Mouse (Mus musculus) C2C12 (cell line): ENCODE results near the gene Camkk2. TPM values are rescaled to one million over a fixed set of nuclear protein-coding genes. Genes with fewer than 3 reads are reported as not detected.

ENCODE experiments used
- H3K27me3 ChIP-seq: one replicate; pipeline ENCODE4 v1.6.1; 2011; ENCODE audit not compliant: control insufficient read depth, insufficient read depth, insufficient read length
- H3K36me3 ChIP-seq: one replicate; pipeline ENCODE4 v1.6.1; 2011; ENCODE audit not compliant: control insufficient read depth, insufficient read depth
- H3K4me3 ChIP-seq: one replicate; pipeline ENCODE4 v1.5.1; 2011; ENCODE audit warnings: mild to moderate bottlenecking, control low read depth; ENCODE audit not compliant: poor library complexity, insufficient read depth, severe bottlenecking
- H3K79me2 ChIP-seq: one replicate; pipeline ENCODE4 v1.6.1; 2011; ENCODE audit not compliant: control insufficient read depth, insufficient read depth
- H3K79me3 ChIP-seq: one replicate; pipeline ENCODE4 v1.6.1; 2011; ENCODE audit warnings: low read depth, control low read depth
- H3ac ChIP-seq: one replicate; pipeline ENCODE3; 2011; ENCODE audit warnings: low read depth; ENCODE audit not compliant: control insufficient read depth, insufficient read length
- CEBPB ChIP-seq: IDR thresholded peaks from one replicate; pipeline ENCODE4 v1.6.1; 2011; ENCODE audit warnings: low read depth, mild to moderate bottlenecking, control low read depth, moderate library complexity
- CTCF ChIP-seq: IDR thresholded peaks from one replicate; pipeline ENCODE4 v1.5.1; 2011; ENCODE audit not compliant: control insufficient read depth, insufficient read depth, insufficient read length
- FOSL1 ChIP-seq: IDR thresholded peaks from one replicate; pipeline ENCODE4 v1.8.0; 2011; ENCODE audit warnings: mild to moderate bottlenecking, low read length; ENCODE audit not compliant: poor library complexity, insufficient read depth, severe bottlenecking
- MAX ChIP-seq: IDR thresholded peaks from one replicate; pipeline ENCODE4 v1.6.1; 2011; ENCODE audit warnings: mild to moderate bottlenecking, control low read depth
- MYOD1 ChIP-seq: IDR thresholded peaks from one replicate; pipeline ENCODE4 v1.6.1; 2011; ENCODE audit warnings: low read depth; ENCODE audit not compliant: control insufficient read depth, insufficient read length
- MYOG ChIP-seq: IDR thresholded peaks from one replicate; pipeline ENCODE4 v1.6.1; 2011; ENCODE audit not compliant: control insufficient read depth, insufficient read length; ENCODE audit errors: extremely low read depth
- USF1 ChIP-seq: IDR thresholded peaks from one replicate; pipeline ENCODE4 v1.6.1; 2011; ENCODE audit warnings: low read depth, mild to moderate bottlenecking, control low read depth, moderate library complexity
- polyA plus RNA-seq: library from polyadenylated mRNA; unstranded; fragments of >200 nt; fragmentation: generic; extraction: Trizol; gene quantifications from one replicate; pipeline ENCODE4 v1.2.1, GENCODE M21; 2012; ENCODE audit warnings: missing spikeins

Gene Camkk2
- polyA plus RNA-seq, 1 experiment = 15.4 TPM

GRCm38 (mm10) chr5:122715723-122716122 lies 63.5 kb downstream of the Camkk2 start:
- no peaks in the 10 kb centered on the region for H3K79me2 ChIP-seq
- no peaks in the 10 kb centered on the region for H3K36me3 ChIP-seq
- no peaks in the 10 kb centered on the region for H3K79me3 ChIP-seq
- TF ChIP-seq MYOD1 (no peak), CEBPB (no peak), USF1 (no peak)
- H3ac ChIP-seq = no peak overlapping the region
- no peaks in the 10 kb centered on the region for H3K27me3 ChIP-seq
- H3K4me3 ChIP-seq = no peak overlapping the region

GRCm38 (mm10) chr5:122708819-122709218 lies 70.4 kb downstream of the Camkk2 start:
- no peaks in the 10 kb centered on the region for H3K79me3 ChIP-seq
- no peaks in the 10 kb centered on the region for H3K36me3 ChIP-seq
- no peak overlapping the region for H3K4me3 ChIP-seq
- H3ac ChIP-seq = no peak overlapping the region
- no peaks in the 10 kb centered on the region for H3K27me3 ChIP-seq
- no peak for TF ChIP-seq MYOG
- TF ChIP-seq CEBPB = no peak
- no peak for TF ChIP-seq FOSL1
- no peak for TF ChIP-seq MYOD1
- TF ChIP-seq USF1 = no peak
- no peak for TF ChIP-seq CTCF
- no peak for TF ChIP-seq MAX
- no peaks in the 10 kb centered on the region for H3K79me2 ChIP-seq

GRCm38 (mm10) chr5:122707276-122708181 lies 71.7 kb downstream of the Camkk2 start, which contains the start of gene P2rx4:
Gene P2rx4 (plus strand): TSS chr5:122707544.
- TF ChIP-seq MAX = peak; percentile 75
- TF ChIP-seq USF1 = peak; percentile 68
- no peak for TF ChIP-seq CTCF
- no peak for TF ChIP-seq CEBPB
- peak within 1 kb of the TSS; percentile 42 for H3K4me3 ChIP-seq
- no peaks in the 10 kb centered on the region for H3K79me3 ChIP-seq
- no peaks in the 10 kb centered on the region for H3K27me3 ChIP-seq
- H3ac ChIP-seq = peak within 1 kb of the TSS; percentile 80
- no peaks in the 10 kb centered on the region for H3K79me2 ChIP-seq
- no peaks in the 10 kb centered on the region for H3K36me3 ChIP-seq

GRCm38 (mm10) chr5:122706917-122707275 lies 72.3 kb downstream of the Camkk2 start:
- Histone ChIP-seq H3K36me3 (no peaks in the 10 kb centered on the region), H3K4me3 (peak overlapping the region; percentile 42), H3K79me2 (no peaks in the 10 kb centered on the region), H3ac (peak overlapping the region; percentile 80), H3K79me3 (no peaks in the 10 kb centered on the region), H3K27me3 (no peaks in the 10 kb centered on the region)
- TF ChIP-seq FOSL1 (no peak), MAX (no peak)

- H3K79me2 ChIP-seq = no peaks in the 10 kb centered on the region
- H3K4me3 ChIP-seq = no peak overlapping the region
- H3ac ChIP-seq = no peak overlapping the region
- H3K27me3 ChIP-seq = no peaks in the 10 kb centered on the region
- no peaks in the 10 kb centered on the region for H3K79me3 ChIP-seq
- no peaks in the 10 kb centered on the region for H3K36me3 ChIP-seq
- no peak for TF ChIP-seq MYOG
- no peak for TF ChIP-seq FOSL1
- no peak for TF ChIP-seq CTCF
- TF ChIP-seq USF1 = no peak
These were observed 74.0 kb downstream of the Camkk2 start for GRCm38 (mm10) chr5:122705174-122705573.

GRCm38 (mm10) chr5:122704571-122704970 lies 74.6 kb downstream of the Camkk2 start:
- Histone ChIP-seq H3K27me3 (no peaks in the 10 kb centered on the region), H3K36me3 (no peaks in the 10 kb centered on the region), H3ac (no peak overlapping the region), H3K4me3 (no peak overlapping the region), H3K79me3 (no peaks in the 10 kb centered on the region), H3K79me2 (no peaks in the 10 kb centered on the region)
- no peak for TF ChIP-seq MAX
- no peak for TF ChIP-seq CEBPB
- no peak for TF ChIP-seq MYOG
- TF ChIP-seq FOSL1 = no peak
- no peak for TF ChIP-seq USF1
- no peak for TF ChIP-seq CTCF
